Mouse (Mus musculus): Measurements from ENCODE around the gene Olfr994.

The Olfr994 gene

DNA sequence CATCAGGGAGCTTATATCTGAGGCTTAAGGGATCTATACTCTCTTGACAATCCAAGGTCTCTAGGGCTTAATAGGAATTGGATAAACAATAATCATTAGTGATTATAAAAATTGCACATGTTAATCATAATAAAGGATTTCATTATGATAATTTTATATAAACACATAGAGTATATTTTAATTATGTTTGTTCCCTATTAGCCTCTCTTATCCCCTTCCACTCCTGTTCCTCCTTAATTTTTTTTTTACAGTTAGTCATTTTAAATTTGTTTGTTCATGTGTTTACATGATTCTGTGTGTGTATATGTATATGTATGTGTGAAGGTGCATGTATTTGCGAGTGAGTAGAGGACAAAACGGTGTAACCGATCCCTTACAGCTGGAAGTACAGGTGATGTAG, at the start of gene Olfr994:
Gene Olfr994, minus strand, starts transcription at position 101 of the 400 bp plus-strand sequence.
- no peak for DNase-seq (ENCODE audit: extremely low read depth, low read depth)

DNA sequence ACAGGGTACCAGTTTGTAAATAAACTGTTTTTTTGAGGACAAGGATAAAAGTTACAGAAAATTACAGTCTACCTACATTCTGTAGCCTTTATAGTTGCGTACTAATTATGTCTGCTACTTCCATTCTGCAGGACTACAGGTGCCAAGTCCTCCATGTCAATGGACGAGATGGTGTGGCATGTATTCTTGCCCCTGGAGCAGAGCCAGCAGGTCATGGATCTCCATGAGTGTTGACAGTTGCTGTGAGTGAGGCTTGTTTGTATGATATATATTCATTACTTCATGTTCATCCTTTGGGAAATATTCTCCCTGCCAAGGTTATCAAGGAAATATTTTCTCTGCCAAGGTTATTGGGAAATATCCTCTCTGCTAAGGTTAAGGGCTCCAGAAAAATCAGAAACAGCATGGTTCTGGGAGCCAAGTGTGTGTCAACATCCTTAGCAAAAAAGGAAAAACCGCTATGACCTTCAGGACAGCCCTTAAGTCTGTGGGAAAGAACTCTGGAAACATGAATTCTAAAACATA, 30.6 kb upstream of the Olfr994 start:
- DNase-seq (ENCODE audit: extremely low read depth, low read depth), result no peak

DNA sequence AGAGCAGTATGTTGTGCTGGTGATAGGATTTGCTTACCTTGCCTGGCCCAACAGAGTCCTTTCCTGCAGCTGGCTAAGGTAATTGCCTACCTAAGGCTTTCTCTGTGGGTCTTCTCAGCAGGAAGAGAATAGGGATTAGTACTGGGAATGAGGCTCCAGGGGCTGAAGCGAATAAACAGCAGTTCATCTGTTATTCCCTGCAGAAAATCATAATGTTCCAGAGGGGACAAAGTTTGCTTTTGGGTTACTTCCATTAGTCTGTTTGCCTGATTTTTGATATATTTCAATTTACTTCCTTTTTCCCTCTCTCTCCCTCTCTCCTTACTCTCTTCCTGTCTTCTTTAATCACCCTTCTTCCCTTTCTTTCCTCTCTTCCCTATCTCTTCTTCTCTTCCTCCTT, 7.3 kb upstream of the Olfr994 start, which contains the start of gene Olfr995:
Gene Olfr995, minus strand, starts transcription at position 101 of the 400 bp plus-strand sequence.
- DNase-seq (ENCODE audit: extremely low read depth, low read depth), result no peak

DNA sequence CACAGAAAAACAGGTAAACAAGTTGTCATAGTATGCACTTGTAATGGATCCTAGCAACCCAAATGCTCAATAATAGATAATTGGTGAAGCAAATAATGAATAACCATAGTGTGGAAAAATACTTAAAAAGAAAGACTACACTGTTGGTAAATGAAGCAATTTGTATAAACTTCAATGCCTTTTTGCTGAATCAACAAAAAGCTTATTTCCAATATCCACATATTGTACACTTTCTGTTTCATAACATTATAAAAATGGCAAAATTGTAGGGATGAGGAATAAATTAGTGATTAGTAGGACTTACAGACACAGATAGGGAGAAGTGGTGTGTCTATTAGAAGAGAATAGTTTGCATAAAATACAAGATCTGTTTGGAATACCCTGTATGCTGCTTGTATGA, 6.3 kb upstream of the Olfr994 start:
- DNase-seq (ENCODE audit: extremely low read depth, low read depth), result no peak

DNA sequence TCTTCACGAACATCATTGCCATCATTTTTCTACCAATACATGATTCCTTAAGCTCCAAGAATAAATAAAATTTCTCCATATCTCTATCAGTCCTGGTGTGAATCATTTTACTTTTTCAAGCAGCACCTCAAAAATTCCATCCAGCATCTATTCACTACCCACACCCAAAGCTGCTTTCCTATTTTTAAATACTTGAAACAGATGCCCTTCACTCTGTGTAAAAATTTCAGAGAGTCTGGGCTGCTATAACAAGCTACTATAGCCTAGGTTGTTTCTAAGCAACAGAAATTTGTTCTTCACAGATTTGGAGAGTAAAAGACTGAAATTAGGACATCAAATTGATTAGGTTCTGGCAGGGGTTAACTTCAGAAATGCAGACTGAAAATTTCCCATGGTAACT, 10.4 kb downstream of the Olfr994 start:
- DNase-seq (ENCODE audit: extremely low read depth, low read depth), result no peak

DNA sequence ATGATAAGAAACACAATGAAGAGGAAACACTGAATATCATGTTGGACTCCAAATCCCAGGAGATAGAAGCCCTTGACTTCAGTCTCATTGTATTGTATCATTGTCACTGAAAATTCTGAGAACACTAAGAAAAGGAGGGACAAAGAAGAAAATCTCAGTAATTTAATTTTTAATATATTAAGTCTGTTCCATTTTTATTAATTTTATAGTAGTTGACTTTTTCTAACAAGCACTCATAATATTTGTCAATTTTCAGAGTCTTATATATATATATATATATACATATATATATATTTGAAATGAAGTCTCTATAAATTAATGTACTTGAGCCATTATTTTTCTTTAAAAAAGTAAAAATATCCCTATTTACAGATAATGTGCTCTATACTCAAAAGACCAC, 21.5 kb downstream of the Olfr994 start, which contains the start of gene Olfr993:
Gene Olfr993, minus strand, starts transcription at position 101 of the 400 bp plus-strand sequence.
- DNase-seq (ENCODE audit: extremely low read depth, low read depth), result no peak

DNA sequence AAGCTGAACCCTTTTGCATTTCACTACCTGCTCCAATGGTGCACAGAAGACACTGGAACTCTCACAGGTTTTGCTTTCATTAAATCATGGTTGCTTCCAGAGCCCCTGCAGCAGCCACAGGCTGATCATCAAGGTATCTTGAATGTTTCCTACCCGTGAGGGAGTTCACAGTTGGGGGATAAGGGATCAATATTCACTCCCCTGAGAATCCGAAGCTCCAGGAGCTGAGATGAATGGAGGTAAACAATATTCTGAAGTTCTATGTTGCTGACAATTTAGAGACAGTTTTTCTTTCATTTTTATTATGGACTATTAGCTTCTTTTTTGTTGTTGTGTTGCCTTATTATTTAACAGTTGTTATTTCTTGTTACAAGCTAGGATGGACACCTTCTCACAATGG, 26.9 kb downstream of the Olfr994 start, which contains the start of gene Olfr992:
Gene Olfr992, minus strand, starts transcription at position 101 of the 400 bp plus-strand sequence.
- DNase-seq (ENCODE audit: extremely low read depth, low read depth), result no peak

All from MEL-GATA-1-ER (cell line).